Mouse (Mus musculus) E14TG2a.4 (cell line): ENCODE data around the gene Clptm1.
A peak's percentile ranks its signal among the peaks of the same experiment; 100 is the strongest.
"Not testable (repeated sequence)": the region's sequence is repeated elsewhere in the genome, so short reads cannot be mapped to it uniquely, and the experiment has no call there.

Experiments used
- H3K27me3 ChIP-seq: 2 replicates; pipeline ENCODE4 v1.6.1; 2014; ENCODE audit warnings: low read length, control low read depth; ENCODE audit not compliant: insufficient read depth
- H3K36me3 ChIP-seq: 2 replicates; pipeline ENCODE4 v1.6.1; 2014; ENCODE audit warnings: low read length, control low read depth; ENCODE audit not compliant: insufficient read depth
- H3K4me1 ChIP-seq: replicated peaks from 2 replicates; pipeline ENCODE4 v1.6.1; 2014; ENCODE audit warnings: low read depth, low read length, control low read depth
- H3K4me3 ChIP-seq: replicated peaks from 2 replicates; pipeline ENCODE4 v1.5.1; 2014; ENCODE audit warnings: mild to moderate bottlenecking, low read length
- H3K9me3 ChIP-seq: 2 replicates; pipeline ENCODE4 v1.6.1; 2014; ENCODE audit warnings: low read length, control low read depth
- CTCF ChIP-seq: conservative IDR thresholded peaks from 2 replicates; pipeline ENCODE4 v1.5.1; 2014; ENCODE audit warnings: low read length
- NANOG ChIP-seq: IDR thresholded peaks from 2 replicates; pipeline ENCODE4 v1.6.1; 2014; ENCODE audit warnings: borderline replicate concordance, low read length, mixed read lengths
- POU5F1 ChIP-seq: IDR thresholded peaks from 2 replicates; pipeline ENCODE4 v1.6.1; 2014; ENCODE audit warnings: low read length, borderline replicate concordance

Gene Clptm1

DNA sequence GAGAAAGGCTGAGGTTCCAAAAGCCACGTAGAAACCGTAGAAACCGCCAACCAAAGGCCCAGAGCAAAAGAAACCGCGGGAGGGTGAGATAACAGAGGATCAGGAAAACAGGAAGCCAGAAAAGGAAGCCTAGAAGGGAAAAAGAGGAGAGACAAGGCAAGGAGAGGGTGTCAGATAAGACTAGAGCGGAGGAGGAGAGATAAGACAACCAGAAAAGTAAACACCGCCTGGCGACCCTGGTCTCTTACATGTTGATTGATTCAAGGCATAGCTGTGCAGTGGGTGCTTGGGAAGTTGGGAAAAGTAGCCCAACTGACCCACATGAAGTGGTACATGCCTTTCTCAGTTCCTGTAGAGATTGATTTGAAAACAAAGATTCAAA, 30.4 kb upstream of the Clptm1 start:
- Histone ChIP-seq H3K9me3 (no peaks in the 10 kb centered on the region), H3K27me3 (no peaks in the 10 kb centered on the region), H3K36me3 (peaks cover 27% of the 10 kb centered on the region), H3K4me3 (peak overlapping the region; percentile 13; the same call in 1 of the 2 replicates), H3K4me1 (peaks cover 82% of the 10 kb centered on the region)
- TF ChIP-seq CTCF = no peak
- no peak for TF ChIP-seq NANOG
- no peak for TF ChIP-seq POU5F1

DNA sequence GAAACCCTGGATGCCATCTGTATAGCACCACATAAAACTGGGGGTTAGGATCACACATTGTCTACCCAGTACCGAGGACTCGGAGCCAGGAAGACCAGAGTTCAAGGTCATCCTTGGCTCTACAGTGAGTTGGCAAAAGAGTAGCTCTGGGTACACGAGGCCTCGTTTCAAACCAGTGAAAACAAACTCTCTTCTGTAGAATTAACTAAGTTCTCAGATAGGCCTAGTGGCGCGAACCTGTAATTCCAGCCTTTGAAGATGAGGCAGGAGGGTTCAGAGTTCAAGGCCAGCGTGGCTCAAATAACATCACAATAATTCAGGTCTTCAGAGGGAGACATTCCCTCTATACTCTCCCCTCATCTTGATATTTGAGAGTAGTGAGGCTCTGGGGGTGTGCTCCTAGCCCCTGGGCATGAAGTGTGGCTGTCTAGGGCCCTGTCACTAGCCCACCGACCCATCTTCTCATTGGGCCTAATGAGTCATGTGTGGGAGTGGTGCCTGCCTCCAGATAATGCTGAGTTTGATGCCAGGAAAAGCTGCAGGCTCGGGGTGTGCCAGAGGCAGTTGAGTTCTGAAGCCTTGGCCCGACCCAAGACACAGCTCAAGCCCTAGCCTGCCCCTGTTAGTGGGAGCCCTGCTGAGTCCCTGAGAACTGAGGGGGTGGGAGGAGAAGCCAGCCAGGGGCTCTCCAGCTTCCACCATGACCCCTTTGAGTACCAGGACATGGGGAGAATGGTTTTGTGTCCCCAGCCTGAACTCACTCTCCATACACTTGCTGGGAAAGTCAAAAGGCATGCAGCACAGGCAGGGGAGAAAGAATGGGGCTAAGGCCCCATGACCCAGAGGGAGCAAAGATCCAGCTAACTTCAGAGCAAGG, 29.7 kb upstream of the Clptm1 start:
- Histone ChIP-seq H3K4me1 (peaks cover 82% of the 10 kb centered on the region), H3K4me3 (peak overlapping the region; percentile 13; the same call in 1 of the 2 replicates), H3K36me3 (peaks cover 23% of the 10 kb centered on the region), H3K27me3 (no peaks in the 10 kb centered on the region), H3K9me3 (no peaks in the 10 kb centered on the region)
- TF ChIP-seq POU5F1 (no peak), NANOG (no peak), CTCF (no peak)

DNA sequence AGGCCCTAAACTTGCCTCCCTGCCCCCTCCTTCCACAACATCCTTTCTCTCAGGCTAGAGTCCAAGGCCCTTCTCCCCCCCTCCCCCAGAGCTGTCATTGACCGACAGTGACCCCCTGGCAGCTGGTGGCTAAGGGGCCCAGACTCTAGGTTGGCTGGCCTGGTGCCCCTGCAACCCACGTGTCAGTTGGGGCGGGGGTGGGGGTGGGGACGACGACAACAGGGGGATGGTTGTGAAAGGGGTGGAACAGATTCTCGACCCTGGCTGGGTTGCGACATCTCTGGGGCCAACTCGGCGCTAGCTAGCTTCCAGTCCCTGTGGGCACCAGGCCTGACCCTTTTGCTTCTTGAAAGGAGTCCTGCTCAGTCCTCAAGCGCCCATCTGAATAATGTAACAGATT, 28.6 kb upstream of the Clptm1 start:
- Histone ChIP-seq H3K27me3 (no peaks in the 10 kb centered on the region), H3K4me1 (peaks cover 89% of the 10 kb centered on the region), H3K9me3 (no peaks in the 10 kb centered on the region), H3K36me3 (peaks cover 33% of the 10 kb centered on the region), H3K4me3 (peak overlapping the region; percentile 77)
- TF ChIP-seq NANOG = no peak

DNA sequence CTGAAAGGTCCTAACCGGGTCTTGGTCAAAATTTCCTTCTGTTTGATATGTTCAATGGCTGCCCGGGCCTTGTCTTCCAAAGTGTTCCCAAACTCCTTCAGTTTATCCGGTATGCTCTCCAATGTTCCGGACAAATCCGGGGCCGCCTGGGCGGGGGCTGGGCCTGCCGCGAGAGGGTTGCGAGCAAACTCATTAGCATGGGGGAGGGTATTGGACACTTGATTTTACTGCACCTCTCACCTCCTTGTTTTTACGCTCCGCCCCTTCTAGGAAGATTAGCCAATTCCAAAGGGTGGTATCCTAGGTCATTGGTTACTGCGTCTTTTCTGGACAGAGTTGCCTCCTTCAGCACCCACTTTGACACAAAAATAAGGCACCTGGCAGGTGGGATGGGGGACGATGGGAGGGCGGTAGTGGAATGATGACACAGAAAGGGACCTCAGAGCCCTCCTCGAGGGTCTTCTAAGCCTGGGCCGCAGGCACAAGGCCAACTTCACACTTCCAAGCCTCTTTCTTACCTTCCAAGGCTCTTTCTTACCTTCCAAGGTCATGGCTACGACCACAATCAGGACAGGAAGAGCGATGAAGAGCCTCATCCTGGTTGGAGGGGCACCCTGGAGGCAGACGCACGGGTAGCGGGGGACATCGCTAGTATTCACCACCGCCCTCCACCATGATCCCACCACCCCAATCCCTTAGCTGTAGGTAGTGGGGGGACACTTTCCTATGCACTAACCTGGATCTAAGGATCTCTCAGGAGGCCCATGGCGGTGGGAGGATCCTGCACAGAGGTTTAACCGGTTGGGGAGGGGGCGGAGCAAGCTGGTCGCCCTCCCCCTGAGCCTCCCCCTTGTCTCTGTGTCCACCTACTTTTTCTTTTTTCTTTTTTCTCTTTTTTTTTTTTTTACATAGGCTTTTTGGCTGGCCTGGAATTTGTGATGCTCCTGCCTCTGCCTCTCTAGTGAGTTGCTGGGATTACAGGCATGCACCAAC, 27.3 kb upstream of the Clptm1 start, which contains the start of gene Apoc1:
Gene Apoc1 (minus strand): TSS at position 788 of the 993 bp plus-strand sequence.
- Histone ChIP-seq H3K27me3 (no peaks in the 10 kb centered on the region), H3K9me3 (no peaks in the 10 kb centered on the region)
- TF ChIP-seq NANOG (peak; percentile 8; the same call in 1 of the 2 replicates), CTCF (no peak), POU5F1 (no peak)

DNA sequence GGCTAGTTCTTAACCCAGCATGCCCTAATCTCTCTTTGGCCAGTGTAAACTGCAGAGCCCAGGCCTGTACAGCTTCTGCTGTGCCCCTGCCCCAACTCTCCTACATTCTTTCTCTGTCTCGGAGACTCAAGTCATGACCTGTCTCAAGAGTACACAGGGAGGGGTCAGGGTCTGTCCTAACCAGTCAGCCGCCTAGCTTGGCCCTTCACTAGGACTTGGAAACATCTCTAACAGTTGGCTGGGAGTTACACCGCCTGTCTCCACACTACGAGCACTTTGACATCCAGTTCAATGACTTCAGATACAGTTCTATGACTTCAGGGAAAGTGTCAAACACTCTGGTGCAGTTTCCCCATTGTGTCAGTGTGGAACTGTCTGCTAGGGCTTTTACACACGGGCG, 26.6 kb upstream of the Clptm1 start:
- no peaks in the 10 kb centered on the region for H3K9me3 ChIP-seq
- H3K27me3 ChIP-seq = no peaks in the 10 kb centered on the region
- peak overlapping the region; percentile 77 for H3K4me3 ChIP-seq
- TF ChIP-seq CTCF = no peak
- no peak for TF ChIP-seq POU5F1
- TF ChIP-seq NANOG = no peak
- H3K4me1 ChIP-seq = peaks cover 87% of the 10 kb centered on the region
- H3K36me3 ChIP-seq = peaks cover 18% of the 10 kb centered on the region

More for the DNA sequence above, 27.3 kb upstream of the Clptm1 start, which contains the start of gene Apoc1:
- Histone ChIP-seq H3K4me1 (peaks cover 88% of the 10 kb centered on the region), H3K4me3 (peak within 1 kb of the TSS; percentile 77), H3K36me3 (peaks cover 25% of the 10 kb centered on the region)

DNA sequence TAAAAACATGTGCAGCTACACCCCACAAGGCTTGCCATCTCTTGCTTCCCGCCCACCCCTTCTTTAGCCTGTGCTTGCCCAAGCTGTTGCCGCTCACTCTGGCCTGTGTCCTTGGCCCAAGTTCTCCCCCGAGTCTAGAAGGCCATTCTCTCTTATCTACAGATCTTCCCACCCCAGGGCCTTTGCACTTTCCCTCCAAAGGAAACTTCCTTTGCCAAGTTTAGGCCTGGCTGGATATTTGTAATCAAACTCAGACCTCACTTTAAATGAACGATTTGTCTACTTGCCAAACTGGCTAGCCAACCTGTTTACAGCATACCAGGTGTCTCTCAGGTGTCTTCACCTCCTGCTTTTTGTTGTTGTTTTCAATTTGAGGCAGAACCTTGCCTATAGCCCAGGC, 26.0 kb upstream of the Clptm1 start:
- Histone ChIP-seq H3K4me1 (peaks cover 87% of the 10 kb centered on the region), H3K36me3 (peaks cover 12% of the 10 kb centered on the region), H3K4me3 (peak overlapping the region; percentile 77), H3K27me3 (no peaks in the 10 kb centered on the region), H3K9me3 (no peaks in the 10 kb centered on the region)
- no peak for TF ChIP-seq NANOG
- TF ChIP-seq CTCF = no peak
- TF ChIP-seq POU5F1 = no peak

DNA sequence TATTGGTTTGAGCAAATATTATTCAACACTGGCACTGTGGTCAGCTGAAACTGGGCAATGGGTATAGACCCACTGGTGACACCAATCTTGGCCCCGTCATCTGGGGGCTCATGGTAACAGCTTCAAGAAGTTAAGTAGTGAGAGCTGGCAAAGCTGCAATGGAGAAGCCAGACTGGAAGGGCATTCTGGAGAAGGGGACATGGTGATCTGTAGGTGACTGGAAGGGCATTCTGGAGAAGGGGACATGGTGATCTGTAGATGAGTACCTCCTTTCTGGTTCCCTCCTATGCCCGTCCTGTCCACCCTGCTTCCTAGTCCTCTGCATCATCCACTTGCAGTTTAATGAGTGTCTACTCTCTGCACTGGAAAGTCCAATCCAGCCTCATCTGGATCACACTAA, 23.8 kb upstream of the Clptm1 start:
- Histone ChIP-seq H3K36me3 (peaks cover 12% of the 10 kb centered on the region), H3K4me3 (no peak overlapping the region), H3K9me3 (no peaks in the 10 kb centered on the region), H3K27me3 (no peaks in the 10 kb centered on the region), H3K4me1 (peaks cover 81% of the 10 kb centered on the region)
- no peak for TF ChIP-seq CTCF
- TF ChIP-seq POU5F1 = no peak
- no peak for TF ChIP-seq NANOG

DNA sequence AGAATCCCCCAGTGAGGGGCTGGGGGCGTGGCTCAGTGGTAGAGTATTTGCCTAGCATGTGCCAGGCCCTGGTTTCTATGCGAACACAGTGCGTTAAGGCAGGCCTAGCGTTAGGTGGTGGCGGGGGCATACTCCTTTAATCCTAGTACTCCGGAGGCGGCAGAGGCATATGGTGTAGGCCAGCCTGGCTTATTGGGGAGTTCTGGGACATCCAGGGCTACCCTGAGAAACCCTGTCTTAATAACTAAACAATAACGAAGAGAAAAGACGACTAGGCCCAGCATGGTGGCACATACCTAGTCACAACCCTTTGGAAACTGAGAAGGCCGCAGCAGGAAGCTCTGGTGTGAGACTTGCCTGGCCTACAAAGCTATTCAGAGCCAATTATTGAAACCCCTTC, 23.3 kb upstream of the Clptm1 start:
- no peak for TF ChIP-seq POU5F1
- no peak for TF ChIP-seq NANOG
- TF ChIP-seq CTCF = no peak
- H3K4me3 ChIP-seq = no peak overlapping the region
- H3K27me3 ChIP-seq = no peaks in the 10 kb centered on the region

DNA sequence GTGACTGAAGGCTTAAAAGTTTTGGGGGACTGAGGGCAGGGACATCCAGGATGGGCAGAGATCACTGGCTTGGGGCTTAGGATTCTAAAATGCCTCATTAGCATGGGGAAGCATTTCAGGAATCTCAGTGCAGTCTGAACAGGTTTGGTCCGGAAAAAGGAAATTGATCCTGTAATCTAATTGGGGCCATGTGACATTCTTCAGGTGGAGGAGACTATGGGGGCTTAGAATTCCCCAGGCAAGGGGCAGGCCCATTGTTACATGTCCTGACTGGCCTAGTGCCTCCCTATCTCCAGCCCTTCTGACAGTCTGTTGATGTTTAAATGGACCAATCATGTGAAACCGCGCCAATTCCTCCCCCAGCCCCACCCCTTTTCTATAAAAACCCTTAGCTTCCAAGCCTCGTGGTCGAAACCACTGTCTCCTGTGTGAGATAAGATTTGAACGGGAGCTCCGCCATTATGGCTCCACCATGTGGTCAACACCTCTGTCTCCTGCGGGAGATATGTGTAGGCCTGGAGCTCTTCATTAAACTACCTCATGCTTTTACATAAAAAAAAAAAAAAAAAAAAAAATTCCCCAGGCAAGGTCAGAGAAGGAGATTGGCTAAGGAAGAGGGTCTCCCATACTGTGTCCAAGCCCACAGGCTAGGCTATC, 22.2 kb upstream of the Clptm1 start:
- not testable (repeated sequence) for H3K27me3 ChIP-seq, H3K4me3 ChIP-seq, H3K9me3 ChIP-seq
- H3K4me1 ChIP-seq = peaks cover 73% of the 10 kb centered on the region
- H3K36me3 ChIP-seq = peaks cover 12% of the 10 kb centered on the region

More for the DNA sequence above, 23.3 kb upstream of the Clptm1 start:
- peaks cover 79% of the 10 kb centered on the region for H3K4me1 ChIP-seq
- peaks cover 12% of the 10 kb centered on the region for H3K36me3 ChIP-seq
- H3K9me3 ChIP-seq = no peaks in the 10 kb centered on the region
